Mouse (Mus musculus) bone marrow, adult 2 months (tissue): ENCODE data around the gene Cdh26.

Experiments
- CTCF ChIP-seq: fragments of 200-500 bp; IDR thresholded peaks from 2 replicates; pipeline ENCODE4 v1.5.1; 2011; ENCODE audit warnings: low read length, control low read depth; ENCODE audit not compliant: control insufficient read depth, insufficient read depth
- POLR2A ChIP-seq: fragments of 200-500 bp; IDR thresholded peaks from 2 replicates; pipeline ENCODE4 v1.6.1; 2011; ENCODE audit warnings: low read depth, mild to moderate bottlenecking, control low read depth, low read length, borderline replicate concordance; ENCODE audit not compliant: control insufficient read depth

- no peak for TF ChIP-seq CTCF
- TF ChIP-seq POLR2A, result no peak
Observed at GRCm38 (mm10) chr2:178409024-178409423, 21.3 kb upstream of the Cdh26 start.
